Mouse (Mus musculus): ENCODE measurements at regions not wholly inside any gene's neighbourhood (a gene's known extent, or its start where the extent isn't known, plus 50 kb on each side); places are given as distances from the start of the nearest gene placed in this dataset.

GRCm38 (mm10) chr9:86170756-86171155 lies 294.0 kb downstream of the Ube2cbp start:
- no peak for ATAC-seq (replicated peaks; ENCODE audit: extremely low read depth, insufficient read depth, low FRiP score)
- H3K27me3 ChIP-seq (ENCODE audit: control insufficient read depth, insufficient read depth, low read length) = no peaks in the 10 kb centered on the region
- H3K9me3 ChIP-seq (replicated peaks; ENCODE audit: control insufficient read depth, low read length) = no peaks in the 10 kb centered on the region
- H3K4me3 ChIP-seq (ENCODE audit: low read length) = no peak overlapping the region
- H3K4me1 ChIP-seq (ENCODE audit: control insufficient read depth, insufficient read depth, low read length) = no peaks in the 10 kb centered on the region
- no peaks in the 10 kb centered on the region for H3K36me3 ChIP-seq (ENCODE audit: control insufficient read depth, insufficient read depth)
- no peak overlapping the region for H3K4me2 ChIP-seq (ENCODE audit: low read depth, low read length)
- WGBS = 70% methylated on average over 2 of the region's 2 CpGs
- no peak overlapping the region for H3K27ac ChIP-seq (ENCODE audit: low read length)
- no peak overlapping the region for H3K9ac ChIP-seq (ENCODE audit: low read length)

GRCm38 (mm10) chr9:86186751-86187747 lies 277.7 kb downstream of the Ube2cbp start:
- Histone ChIP-seq H3K9ac (ENCODE audit: low read length) (no peak overlapping the region), H3K4me1 (ENCODE audit: control insufficient read depth, insufficient read depth, low read length) (no peaks in the 10 kb centered on the region)

GRCm38 (mm10) chr9:86188873-86189272 lies 275.9 kb downstream of the Ube2cbp start:
- Histone ChIP-seq H3K36me3 (ENCODE audit: control insufficient read depth, insufficient read depth) (no peaks in the 10 kb centered on the region), H3K27me3 (ENCODE audit: control insufficient read depth, insufficient read depth, low read length) (no peaks in the 10 kb centered on the region), H3K4me1 (ENCODE audit: control insufficient read depth, insufficient read depth, low read length) (no peaks in the 10 kb centered on the region), H3K4me3 (ENCODE audit: low read length) (no peak overlapping the region), H3K4me2 (ENCODE audit: low read depth, low read length) (no peak overlapping the region), H3K27ac (ENCODE audit: low read length) (no peak overlapping the region), H3K9ac (ENCODE audit: low read length) (no peak overlapping the region), H3K9me3 (replicated peaks; ENCODE audit: control insufficient read depth, low read length) (no peaks in the 10 kb centered on the region)
- no peak for ATAC-seq (replicated peaks; ENCODE audit: extremely low read depth, insufficient read depth, low FRiP score)
- 40% methylated on average over 2 of the region's 2 CpGs for WGBS

More at GRCm38 (mm10) chr9:86186751-86187747, 277.7 kb downstream of the Ube2cbp start:
- Histone ChIP-seq H3K27ac (ENCODE audit: low read length) (no peak overlapping the region), H3K4me3 (ENCODE audit: low read length) (no peak overlapping the region), H3K27me3 (ENCODE audit: control insufficient read depth, insufficient read depth, low read length) (no peaks in the 10 kb centered on the region), H3K4me2 (ENCODE audit: low read depth, low read length) (no peak overlapping the region), H3K9me3 (replicated peaks; ENCODE audit: control insufficient read depth, low read length) (no peaks in the 10 kb centered on the region), H3K36me3 (ENCODE audit: control insufficient read depth, insufficient read depth) (no peaks in the 10 kb centered on the region)
- 62% methylated on average over 11 of the region's 11 CpGs for WGBS
- ATAC-seq (replicated peaks; ENCODE audit: extremely low read depth, insufficient read depth, low FRiP score) = no peak

DNA sequence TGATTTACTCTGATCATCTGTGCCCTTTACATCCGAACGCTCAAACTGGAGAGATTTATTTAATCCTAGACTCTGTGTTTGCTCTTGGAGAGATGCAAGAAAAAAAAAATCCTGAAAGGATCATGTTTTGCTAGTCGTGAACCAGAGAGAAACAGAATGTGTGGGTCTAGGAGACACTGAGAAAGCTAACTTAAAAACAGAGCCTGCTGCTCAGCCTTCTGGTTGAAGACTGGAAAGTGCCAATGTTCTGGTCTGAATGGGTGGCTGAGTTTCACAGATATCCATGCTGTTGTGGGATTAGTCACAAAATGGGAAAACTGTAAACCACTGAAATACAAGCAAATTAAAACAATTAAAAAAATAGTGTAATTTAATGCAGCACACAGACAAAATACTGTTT lies 259.7 kb downstream of the Ube2cbp start:
- Histone ChIP-seq H3K27me3 (ENCODE audit: control insufficient read depth, insufficient read depth, low read length) (no peaks in the 10 kb centered on the region), H3K9me3 (replicated peaks; ENCODE audit: control insufficient read depth, low read length) (no peaks in the 10 kb centered on the region), H3K4me2 (ENCODE audit: low read depth, low read length) (no peak overlapping the region), H3K36me3 (ENCODE audit: control insufficient read depth, insufficient read depth) (no peaks in the 10 kb centered on the region), H3K27ac (ENCODE audit: low read length) (no peak overlapping the region), H3K9ac (ENCODE audit: low read length) (no peak overlapping the region), H3K4me1 (ENCODE audit: control insufficient read depth, insufficient read depth, low read length) (no peaks in the 10 kb centered on the region), H3K4me3 (ENCODE audit: low read length) (no peak overlapping the region)
- WGBS = 72% methylated on average over 3 of the region's 3 CpGs
- no peak for ATAC-seq (replicated peaks; ENCODE audit: extremely low read depth, insufficient read depth, low FRiP score)

GRCm38 (mm10) chr9:86208334-86208925 lies 256.3 kb downstream of the Ube2cbp start:
- Histone ChIP-seq H3K9me3 (replicated peaks; ENCODE audit: control insufficient read depth, low read length) (no peaks in the 10 kb centered on the region), H3K4me2 (ENCODE audit: low read depth, low read length) (no peak overlapping the region), H3K4me3 (ENCODE audit: low read length) (no peak overlapping the region), H3K27ac (ENCODE audit: low read length) (no peak overlapping the region), H3K4me1 (ENCODE audit: control insufficient read depth, insufficient read depth, low read length) (no peaks in the 10 kb centered on the region), H3K36me3 (ENCODE audit: control insufficient read depth, insufficient read depth) (no peaks in the 10 kb centered on the region), H3K9ac (ENCODE audit: low read length) (no peak overlapping the region), H3K27me3 (ENCODE audit: control insufficient read depth, insufficient read depth, low read length) (no peaks in the 10 kb centered on the region)
- ATAC-seq (replicated peaks; ENCODE audit: extremely low read depth, insufficient read depth, low FRiP score) = no peak
- 74% methylated on average over 5 of the region's 5 CpGs for WGBS

DNA sequence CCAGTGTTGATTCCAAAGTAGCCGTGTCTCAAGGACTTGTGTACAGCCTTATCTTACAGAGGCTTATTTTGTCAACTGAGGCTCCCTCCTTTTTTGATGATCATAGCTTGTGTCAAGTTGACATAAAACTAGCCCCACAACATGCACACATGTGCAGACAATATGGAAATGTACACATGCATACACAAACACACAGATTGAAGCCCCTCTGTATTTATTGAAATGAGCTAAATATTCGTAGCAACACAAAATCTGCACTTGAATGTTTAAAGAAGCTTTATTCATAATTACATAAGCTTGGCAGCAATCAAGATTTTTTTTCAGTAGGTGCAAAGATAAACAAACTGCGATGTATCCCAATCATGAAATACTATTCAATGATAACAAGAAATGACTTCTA lies 253.5 kb downstream of the Ube2cbp start:
- no peaks in the 10 kb centered on the region for H3K4me1 ChIP-seq (ENCODE audit: control insufficient read depth, insufficient read depth, low read length)
- ATAC-seq (replicated peaks; ENCODE audit: extremely low read depth, insufficient read depth, low FRiP score) = no peak

GRCm38 (mm10) chr9:86219669-86220068 lies 245.1 kb downstream of the Ube2cbp start:
- 75% methylated on average over 4 of the region's 4 CpGs for whole genome bisulfite sequencing
- Histone ChIP-seq H3K4me2 (ENCODE audit: low read depth, low read length) (no peak overlapping the region), H3K27me3 (ENCODE audit: control insufficient read depth, insufficient read depth, low read length) (no peaks in the 10 kb centered on the region), H3K4me1 (ENCODE audit: control insufficient read depth, insufficient read depth, low read length) (no peaks in the 10 kb centered on the region), H3K9ac (ENCODE audit: low read length) (no peak overlapping the region), H3K27ac (ENCODE audit: low read length) (no peak overlapping the region), H3K4me3 (ENCODE audit: low read length) (no peak overlapping the region), H3K36me3 (ENCODE audit: control insufficient read depth, insufficient read depth) (no peaks in the 10 kb centered on the region), H3K9me3 (replicated peaks; ENCODE audit: control insufficient read depth, low read length) (0 out of 2 replicates have a peak, but pooled peaks cover 3% of the 10 kb centered on the region)
- ATAC-seq (replicated peaks; ENCODE audit: extremely low read depth, insufficient read depth, low FRiP score) = no peak

More for the DNA sequence above, 253.5 kb downstream of the Ube2cbp start:
- no peaks in the 10 kb centered on the region for H3K36me3 ChIP-seq (ENCODE audit: control insufficient read depth, insufficient read depth)
- no peak overlapping the region for H3K9ac ChIP-seq (ENCODE audit: low read length)
- no peaks in the 10 kb centered on the region for H3K27me3 ChIP-seq (ENCODE audit: control insufficient read depth, insufficient read depth, low read length)
- WGBS = 76% methylated on average over 3 of the region's 3 CpGs
- 0 out of 2 replicates have a peak, but pooled peaks cover 3% of the 10 kb centered on the region for H3K9me3 ChIP-seq (replicated peaks; ENCODE audit: control insufficient read depth, low read length)
- no peak overlapping the region for H3K27ac ChIP-seq (ENCODE audit: low read length)
- H3K4me3 ChIP-seq (ENCODE audit: low read length) = no peak overlapping the region
- H3K4me2 ChIP-seq (ENCODE audit: low read depth, low read length) = no peak overlapping the region

DNA sequence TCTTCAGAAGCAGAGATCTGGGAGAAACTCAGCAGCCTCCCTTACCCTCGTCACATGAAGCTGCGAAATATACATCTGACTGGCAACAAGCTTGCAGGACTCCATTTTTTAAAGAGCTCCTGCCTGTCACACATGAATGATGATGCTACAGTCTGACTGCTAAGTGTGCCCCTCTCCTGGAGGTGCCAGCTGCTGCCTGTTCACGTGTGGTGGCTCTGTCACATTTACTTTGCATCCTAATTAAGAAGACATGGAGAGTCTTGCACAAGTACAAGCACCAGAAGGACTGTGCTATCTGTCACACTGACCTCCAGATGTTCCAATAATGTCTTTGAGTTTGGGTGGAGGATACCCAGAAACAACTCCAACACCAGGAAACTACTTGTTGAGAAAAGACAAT lies 240.2 kb downstream of the Ube2cbp start:
- WGBS = 60% methylated on average over 3 of the region's 3 CpGs
- ATAC-seq (replicated peaks; ENCODE audit: extremely low read depth, insufficient read depth, low FRiP score) = no peak

More for the DNA sequence above, 240.2 kb downstream of the Ube2cbp start:
- Histone ChIP-seq H3K4me1 (ENCODE audit: control insufficient read depth, insufficient read depth, low read length) (no peaks in the 10 kb centered on the region), H3K36me3 (ENCODE audit: control insufficient read depth, insufficient read depth) (no peaks in the 10 kb centered on the region), H3K4me2 (ENCODE audit: low read depth, low read length) (no peak overlapping the region), H3K27me3 (ENCODE audit: control insufficient read depth, insufficient read depth, low read length) (no peaks in the 10 kb centered on the region), H3K9me3 (replicated peaks; ENCODE audit: control insufficient read depth, low read length) (no peaks in the 10 kb centered on the region), H3K4me3 (ENCODE audit: low read length) (no peak overlapping the region), H3K27ac (ENCODE audit: low read length) (no peak overlapping the region), H3K9ac (ENCODE audit: low read length) (no peak overlapping the region)

Measured in heart, embryonic 16.5 days (tissue).